Mouse (Mus musculus): ENCODE data around the gene Ptk7.

DNA sequence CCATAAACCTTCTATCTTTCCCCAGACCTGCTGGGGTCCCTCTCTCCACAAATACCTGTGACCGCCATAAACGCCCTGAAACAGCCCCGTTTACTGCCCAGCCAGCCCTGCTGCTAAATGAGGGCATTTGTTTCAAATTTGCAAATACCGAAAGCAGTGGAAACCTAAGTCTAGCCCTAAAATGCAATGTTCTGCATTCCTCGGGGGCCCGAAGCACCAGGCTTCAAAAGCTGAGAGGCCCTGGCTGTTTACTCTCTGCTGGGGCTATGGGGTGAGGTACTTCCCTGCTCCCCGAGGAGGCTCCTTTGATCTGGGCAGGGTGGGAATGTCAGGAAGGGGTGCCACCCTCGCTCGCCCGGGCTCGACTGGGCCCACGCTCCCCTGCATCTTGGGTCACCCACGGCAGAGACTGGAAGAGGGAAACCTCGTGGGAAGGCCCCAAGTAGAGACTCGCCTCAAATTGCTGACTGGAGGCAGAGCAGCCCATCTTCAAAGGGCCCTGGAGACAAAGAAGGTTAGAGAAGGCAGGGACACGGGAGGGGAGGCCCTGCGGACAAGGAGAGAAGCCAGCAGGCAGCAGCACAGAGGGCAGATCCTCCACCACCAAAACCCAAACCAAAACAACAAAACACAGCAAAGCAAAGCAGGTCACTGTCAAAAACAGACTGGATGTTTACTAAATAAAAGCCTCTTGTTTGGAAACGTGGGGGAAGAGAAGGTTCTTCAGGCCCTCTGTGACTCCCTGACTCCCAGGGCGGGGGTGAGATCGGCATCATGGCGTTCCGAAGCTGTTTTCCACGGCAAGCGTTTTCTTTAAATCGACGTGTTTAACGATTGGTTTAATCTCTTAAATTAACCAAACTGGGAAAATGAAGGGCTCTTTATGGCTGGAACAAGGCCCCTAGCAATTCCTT, 10.3 kb downstream of the Ptk7 start:
- TF ChIP-seq POLR2A (IDR thresholded peaks at IDR 0.05; ENCODE audit: borderline replicate concordance, extremely low read depth, insufficient read depth, insufficient read length, poor library complexity, severe bottlenecking) = no peak
- no peak for TF ChIP-seq CTCF (IDR thresholded peaks at IDR 0.05; ENCODE audit: borderline replicate concordance, extremely low read depth, insufficient read depth, insufficient read length)
